In the genomic region with DNA sequence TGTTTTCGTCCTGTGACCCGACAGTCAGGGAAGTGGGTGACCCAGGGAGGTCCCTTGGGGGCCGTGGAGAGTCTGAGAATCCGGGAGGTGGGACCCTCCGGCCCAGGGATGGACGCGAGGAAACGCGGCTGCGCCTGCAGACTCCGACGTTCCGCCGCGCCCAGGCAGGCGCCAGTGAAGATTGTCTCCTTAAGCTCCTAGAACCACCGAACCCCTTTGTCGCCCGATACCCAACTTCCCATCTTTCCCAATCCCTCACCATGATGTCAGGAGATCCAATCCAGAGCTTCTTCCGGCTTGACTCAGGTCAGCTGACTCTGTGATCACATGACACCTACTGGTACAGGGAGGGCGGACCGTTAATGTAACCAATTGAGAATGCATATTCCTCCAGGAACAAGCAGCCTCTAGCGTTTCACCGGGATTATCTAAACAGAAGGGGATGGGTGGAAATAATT, we compare ENCODE assay signal across 8 mouse cellular contexts. TPM values are rescaled to one million over a fixed set of nuclear protein-coding genes. Genes with fewer than 3 reads are reported as not detected.
DNase-seq lines count a peak whose midpoint lies in the region; ATAC-seq and TF ChIP-seq lines count a peak whose summit lies in the region.

A gene (minus strand): TSS at position 319 of the 458 bp plus-strand sequence.

- TF ChIP-seq CTCF in ES-Bruce4 (IDR thresholded peaks at IDR 0.05; ENCODE audit: low read depth, low read length), result no peak
- TF ChIP-seq CTCF in liver, postnatal 0 days (IDR thresholded peaks at IDR 0.05; ENCODE audit: low read depth), result no peak

- peak; percentile 94 to 96 for DNase-seq in heart, postnatal 10 days
- peak; percentile 89 for DNase-seq in large intestine, adult 2 months (ENCODE audit: low read depth, low spot score)
- DNase-seq in liver, postnatal 0 days, result peak; percentile 89
- peak; percentile 91 for DNase-seq in testis, postnatal 10 days (ENCODE audit: low spot score)

- TF ChIP-seq EP300 in ES-Bruce4 (IDR thresholded peaks at IDR 0.05; ENCODE audit: insufficient read depth, low read depth, low read length), result peak; percentile 39; the same call in 1 of the 2 replicates
- TF ChIP-seq EP300 in liver, postnatal 0 days (IDR thresholded peaks at IDR 0.05; ENCODE audit: low read depth), result peak; percentile 79

- intact Hi-C loops in heart, postnatal 10 days (cut with DNase I), result no loop called here

- peak within 1 kb of the TSS; percentile 93 for H3K4me3 ChIP-seq in ES-Bruce4 (ENCODE audit: low read depth, low read length)
- H3K4me3 ChIP-seq in forebrain, embryonic 13.5 days, result peak within 1 kb of the TSS; percentile 86
- H3K4me3 ChIP-seq in liver, postnatal 0 days (ENCODE audit: low read depth, low read length), result peak within 1 kb of the TSS; percentile 75
- H3K4me3 ChIP-seq in neural tube, embryonic 14.5 days (ENCODE audit: low read depth, low read length), result peak within 1 kb of the TSS; percentile 73

- H3K9me3 ChIP-seq in ES-Bruce4 (replicated peaks; ENCODE audit: control insufficient read depth, insufficient read depth, low read length, poor library complexity, severe bottlenecking), result no peaks in the 10 kb centered on the region
- no peaks in the 10 kb centered on the region for H3K9me3 ChIP-seq in forebrain, embryonic 13.5 days (replicated peaks)
- H3K9me3 ChIP-seq in liver, postnatal 0 days (ENCODE audit: low read length), result no peaks in the 10 kb centered on the region
- no peaks in the 10 kb centered on the region for H3K9me3 ChIP-seq in neural tube, embryonic 14.5 days (ENCODE audit: control insufficient read depth, low read length)

- peak within 1 kb of the TSS; percentile 68 for H3K9ac ChIP-seq in ES-Bruce4 (ENCODE audit: low read depth, poor library complexity, severe bottlenecking)
- peak within 1 kb of the TSS; percentile 85 for H3K9ac ChIP-seq in forebrain, embryonic 13.5 days
- H3K9ac ChIP-seq in liver, postnatal 0 days (replicated peaks), result peak within 1 kb of the TSS; percentile 67
- peak within 1 kb of the TSS; percentile 76 for H3K9ac ChIP-seq in neural tube, embryonic 14.5 days (replicated peaks; ENCODE audit: low read depth, low read length)

- no peak for TF ChIP-seq POLR2A in ES-Bruce4 (IDR thresholded peaks at IDR 0.05; ENCODE audit: insufficient read depth, low read length)

- H3K27me3 ChIP-seq in ES-Bruce4 (ENCODE audit: control insufficient read depth, insufficient read depth, low read length, poor library complexity, severe bottlenecking), result no peaks in the 10 kb centered on the region
- peaks cover 5% of the 10 kb centered on the region; the same call in 1 of the 2 replicates for H3K27me3 ChIP-seq in forebrain, embryonic 13.5 days
- H3K27me3 ChIP-seq in liver, postnatal 0 days (ENCODE audit: insufficient read depth, low read length), result no peaks in the 10 kb centered on the region
- no peaks in the 10 kb centered on the region for H3K27me3 ChIP-seq in neural tube, embryonic 14.5 days (ENCODE audit: control insufficient read depth, insufficient read depth, low read length)

- H3K4me1 ChIP-seq in ES-Bruce4 (ENCODE audit: control insufficient read depth, insufficient read depth, low read length), result peaks cover 2% of the 10 kb centered on the region
- H3K4me1 ChIP-seq in forebrain, embryonic 13.5 days, result peaks cover 15% of the 10 kb centered on the region
- peaks cover 14% of the 10 kb centered on the region for H3K4me1 ChIP-seq in liver, postnatal 0 days (ENCODE audit: insufficient read depth)
- peaks cover 12% of the 10 kb centered on the region for H3K4me1 ChIP-seq in neural tube, embryonic 14.5 days (ENCODE audit: control insufficient read depth, insufficient read depth, low read length)

- peak within 1 kb of the TSS; percentile 79 for H3K4me2 ChIP-seq in forebrain, embryonic 13.5 days
- peak within 1 kb of the TSS; percentile 85 for H3K4me2 ChIP-seq in liver, postnatal 0 days (ENCODE audit: low read depth, low read length)
- H3K4me2 ChIP-seq in neural tube, embryonic 14.5 days (ENCODE audit: low read depth, low read length), result peak within 1 kb of the TSS; percentile 85

- H3K27ac ChIP-seq in ES-Bruce4 (ENCODE audit: insufficient read depth, low read length), result no peak within 1 kb of the TSS
- H3K27ac ChIP-seq in forebrain, embryonic 13.5 days, result peak within 1 kb of the TSS; percentile 51
- peak within 1 kb of the TSS; percentile 36 for H3K27ac ChIP-seq in liver, postnatal 0 days (ENCODE audit: low read depth)
- H3K27ac ChIP-seq in neural tube, embryonic 14.5 days (ENCODE audit: low read depth, low read length), result no peak within 1 kb of the TSS

- peak; percentile 84 for ATAC-seq in cerebellum, adult (ENCODE audit: insufficient number of reproducible peaks, low FRiP score, low TSS enrichment)
- ATAC-seq in forebrain, embryonic 13.5 days, result peak; percentile 96
- ATAC-seq in liver, postnatal 0 days, result peak; percentile 91
- ATAC-seq in neural tube, embryonic 14.5 days (ENCODE audit: low read depth), result peak; percentile 92

- H3K36me3 ChIP-seq in ES-Bruce4 (ENCODE audit: control insufficient read depth, insufficient read depth, low read length, poor library complexity, severe bottlenecking), result no peaks in the 10 kb centered on the region
- peaks cover 18% of the 10 kb centered on the region for H3K36me3 ChIP-seq in forebrain, embryonic 13.5 days (ENCODE audit: poor library complexity, severe bottlenecking)
- peaks cover 8% of the 10 kb centered on the region; the same call in 1 of the 2 replicates for H3K36me3 ChIP-seq in liver, postnatal 0 days (replicated peaks; ENCODE audit: insufficient read depth, low read length)
- H3K36me3 ChIP-seq in neural tube, embryonic 14.5 days (ENCODE audit: control insufficient read depth, insufficient read depth, low read length), result 0 out of 2 replicates have a peak, but pooled peaks cover 3% of the 10 kb centered on the region

- WGBS in forebrain, embryonic 13.5 days, result under 1% methylated on average over 24 of the region's 24 CpGs
- 0% methylated on average over 24 of the region's 24 CpGs for WGBS in large intestine, adult 2 months
- under 1% methylated on average over 24 of the region's 24 CpGs for WGBS in liver, postnatal 0 days (ENCODE audit: insufficient replicate concordance)
- WGBS in neural tube, embryonic 14.5 days, result under 1% methylated on average over 24 of the region's 24 CpGs

RNA-seq across cellular contexts. Expression of the gene that starts here (rescaled TPM):
- 56.8 and 64.1 TPM in 2 replicates for polyA plus RNA-seq in ES-Bruce4 (2011; ENCODE audit: insufficient read depth, insufficient read length, low read depth, missing spikeins)
- 155 and 164 TPM in 2 replicates for polyA plus RNA-seq in forebrain, embryonic 13.5 days (2015; fragmentation: Nextera tagmentation; extraction: Ambion mirVana)
- total RNA-seq in heart, postnatal 10 days (2021), result 10 to 100 TPM; 34.6 to 35.8 TPM
- polyA plus RNA-seq in large intestine, adult 2 months (2012; rRNA removed), result 134 and 148 TPM in 2 replicates
- 45.4 and 48.2 TPM in 2 replicates for polyA plus RNA-seq in liver, postnatal 0 days (2015; fragmentation: Nextera tagmentation; extraction: Ambion mirVana)
- polyA plus RNA-seq in neural tube, embryonic 14.5 days (2014; fragmentation: Nextera tagmentation; extraction: Ambion mirVana), result 138 and 161 TPM in 2 replicates

Comparison
In these comparisons a context has a peak if more than half of its experiments do, and no peak if none do; other contexts are left out.
1. H3K27ac ChIP-seq: peak in forebrain, embryonic 13.5 days (single experiment) and liver, postnatal 0 days (single experiment); none in ES-Bruce4 (single experiment) and neural tube, embryonic 14.5 days (single experiment).
2. Peak in every context shown above with its lines, with median percentiles within 50 percentile points of each other: H3K4me3 ChIP-seq, H3K9ac ChIP-seq, ATAC-seq, H3K4me2 ChIP-seq and DNase-seq.